ENCODE assay signal across 8 mouse cellular contexts in genomic region chr11:62756456-62757142, GRCm38 (mm10). TPM values are rescaled to one million over a fixed set of nuclear protein-coding genes. Genes with fewer than 3 reads are reported as not detected.
DNase-seq lines count a peak whose midpoint lies in the region; ATAC-seq lines count a peak whose summit lies in the region.

No protein-coding gene starts in this region.

- peak; percentile 74 for ATAC-seq in inflammation-experienced regulatory T-cells, adult 6 months
- ATAC-seq in megakaryocyte progenitor cell, adult 5-6 weeks (replicated peaks; ENCODE audit: poor library complexity) = peak; percentile 99

- DNase-seq in adrenal gland, adult (ENCODE audit: inconsistent age in 2 of 2, low spot score in 1 of 2) = peak; percentile 97 to 99
- peak; percentile 98 for DNase-seq in embryo, embryonic 11 days
- peak; percentile 95 for DNase-seq in gastrocnemius, postnatal 25 days
- DNase-seq in left cerebral cortex, adult 9 months (ENCODE audit: low spot score in 2 of 2) = peak; percentile 75 to 92
- DNase-seq in right cerebral cortex, postnatal 10 days (ENCODE audit: low spot score in 2 of 2) = peak; percentile 93
- peak; percentile 98 for DNase-seq in urinary bladder, postnatal 14 days (ENCODE audit: low spot score)

RNA-seq across cellular contexts. Expression of gene Gm10428, which starts 3.7 kb away (rescaled TPM):
- not detected for total RNA-seq in gastrocnemius, postnatal 25 days (2021)
- not detected for polyA plus RNA-seq in inflammation-experienced regulatory T-cells, adult 6 months (2017; shearing (Covaris generic))
- total RNA-seq in megakaryocyte progenitor cell, adult 5-6 weeks (2015) = not detected in 2 replicates
- total RNA-seq in megakaryocyte progenitor cell, adult 5-6 weeks (2017) = not detected in 2 replicates

RNA-seq across cellular contexts. Expression of gene Zfp287, which starts 24.9 kb away (rescaled TPM):
- total RNA-seq in gastrocnemius, postnatal 25 days (2021) = 1 to 10 TPM; 1.4 to 1.7 TPM
- polyA plus RNA-seq in inflammation-experienced regulatory T-cells, adult 6 months (2017; shearing (Covaris generic)) = 10 to 100 TPM; 17.7 to 24.7 (median 18.9) TPM
- 1.3 and 1.9 TPM in 2 replicates for total RNA-seq in megakaryocyte progenitor cell, adult 5-6 weeks (2015)
- 0.50 and 1.2 TPM in 2 replicates for total RNA-seq in megakaryocyte progenitor cell, adult 5-6 weeks (2017)

RNA-seq across cellular contexts. Expression of gene Zfp286, which starts 32.7 kb away (rescaled TPM):
- total RNA-seq in gastrocnemius, postnatal 25 days (2021) = 1 to 10 TPM in 1 of 2 experiments, under 1 TPM in 1; 0.95 to 1.1 TPM
- 1 to 10 TPM in 2 of 3 experiments, under 1 TPM in 1; 0.48 to 7.7 (median 6.0) TPM for polyA plus RNA-seq in inflammation-experienced regulatory T-cells, adult 6 months (2017; shearing (Covaris generic))
- 6.2 and 7.2 TPM in 2 replicates for total RNA-seq in megakaryocyte progenitor cell, adult 5-6 weeks (2015)
- 5.6 and 7.1 TPM in 2 replicates for total RNA-seq in megakaryocyte progenitor cell, adult 5-6 weeks (2017)

Comparison
In these comparisons a context has a peak if more than half of its experiments do, and no peak if none do; other contexts are left out.
1. Peak in every context shown above with its lines: DNase-seq and ATAC-seq.